Mouse (Mus musculus): ENCODE measurements at regions not wholly inside any gene's neighbourhood (a gene's known extent, or its start where the extent isn't known, plus 50 kb on each side); places are given as distances from the start of the nearest gene placed in this dataset.
A peak's percentile ranks its signal among the peaks of the same experiment; 100 is the strongest.

DNA sequence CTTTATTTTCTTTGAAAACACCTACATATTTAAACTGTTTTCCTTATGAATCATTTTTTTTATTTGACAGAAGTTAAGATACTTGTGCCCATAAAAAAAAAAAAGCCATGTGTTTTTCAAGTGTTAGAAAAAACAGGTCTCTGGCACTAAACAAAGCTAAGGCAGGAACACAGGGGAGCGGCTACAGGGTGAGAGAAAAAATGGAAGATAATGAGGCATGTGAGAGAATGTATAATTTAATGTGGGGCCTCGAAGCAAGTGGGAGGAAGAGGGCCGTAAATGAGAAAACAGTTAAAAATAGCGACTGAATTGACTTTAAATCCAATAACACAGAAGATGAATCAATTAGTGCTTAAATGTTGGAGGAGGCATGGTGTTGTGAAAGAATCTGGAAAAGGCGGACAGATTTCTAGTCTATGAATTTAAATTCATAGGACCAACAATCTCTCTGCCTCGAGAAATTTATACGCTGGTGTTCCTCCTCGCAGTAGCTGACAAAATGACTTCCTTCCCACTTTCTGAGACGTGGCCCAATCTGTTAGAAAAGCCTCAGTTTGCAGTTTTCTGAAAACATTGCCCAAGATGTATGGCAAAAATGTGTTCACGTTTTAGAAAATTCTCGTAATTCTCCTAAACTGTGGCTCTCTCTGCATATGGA lies 145.4 kb upstream of the Fst start:
- no peak overlapping the region for H3K9ac ChIP-seq (ENCODE audit: low read depth, low read length, severe bottlenecking)
- no peak overlapping the region for H3K4me2 ChIP-seq (replicated peaks; ENCODE audit: low read depth, low read length, severe bottlenecking)
- WGBS: 53% methylated on average over 11 of the region's 11 CpGs
- H3K4me1 ChIP-seq (ENCODE audit: control insufficient read depth, insufficient read depth, low read length): peaks cover 3% of the 10 kb centered on the region; the same call in 1 of the 2 replicates
- no peaks in the 10 kb centered on the region for H3K27me3 ChIP-seq (ENCODE audit: control insufficient read depth, insufficient read depth, low read length)
- TF ChIP-seq POLR2A (IDR thresholded peaks at IDR 0.05; ENCODE audit: borderline replicate concordance, extremely low read depth, insufficient read depth, insufficient read length): no peak
- H3K27ac ChIP-seq (replicated peaks; ENCODE audit: low read depth, low read length): no peak overlapping the region
- no peak for DNase-seq (ENCODE audit: low spot score)
- ATAC-seq (ENCODE audit: low FRiP score, low read depth): no peak
- no peaks in the 10 kb centered on the region for H3K9me3 ChIP-seq (ENCODE audit: control insufficient read depth, low read length)
- H3K36me3 ChIP-seq (ENCODE audit: control insufficient read depth, insufficient read depth, low read length): no peaks in the 10 kb centered on the region
- H3K4me3 ChIP-seq (replicated peaks; ENCODE audit: low read length): no peak overlapping the region

DNA sequence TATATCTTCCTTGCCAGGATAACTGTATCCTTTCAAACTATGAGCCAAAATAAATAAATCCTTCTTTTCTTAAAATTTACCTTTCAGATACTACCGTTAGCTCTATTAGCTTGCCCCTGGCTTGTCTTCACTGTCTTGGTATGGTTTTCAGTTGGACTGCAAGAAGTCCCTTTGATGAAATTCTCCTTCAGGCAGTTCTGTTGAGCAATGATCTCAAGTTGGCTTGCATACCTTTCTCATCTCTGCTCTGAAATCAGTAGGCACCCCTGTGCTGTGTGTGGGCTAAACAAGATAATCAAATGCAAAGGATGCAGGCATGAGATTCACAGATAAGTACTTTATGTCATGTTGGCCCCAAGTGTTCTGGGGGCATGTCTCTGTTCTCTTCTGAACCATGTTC lies 155.2 kb upstream of the Fst start:
- Histone ChIP-seq H3K4me1 (ENCODE audit: control insufficient read depth, insufficient read depth, low read length) (no peaks in the 10 kb centered on the region), H3K4me3 (replicated peaks; ENCODE audit: low read length) (no peak overlapping the region), H3K4me2 (replicated peaks; ENCODE audit: low read depth, low read length, severe bottlenecking) (no peak overlapping the region), H3K9me3 (ENCODE audit: control insufficient read depth, low read length) (no peaks in the 10 kb centered on the region), H3K27me3 (ENCODE audit: control insufficient read depth, insufficient read depth, low read length) (no peaks in the 10 kb centered on the region), H3K9ac (ENCODE audit: low read depth, low read length, severe bottlenecking) (no peak overlapping the region), H3K36me3 (ENCODE audit: control insufficient read depth, insufficient read depth, low read length) (no peaks in the 10 kb centered on the region), H3K27ac (replicated peaks; ENCODE audit: low read depth, low read length) (no peak overlapping the region)
- ATAC-seq (ENCODE audit: low FRiP score, low read depth) (no peak), DNase-seq (ENCODE audit: low spot score) (no peak)
- 87% methylated on average over 1 of the region's 1 CpGs for WGBS
- TF ChIP-seq POLR2A (IDR thresholded peaks at IDR 0.05; ENCODE audit: borderline replicate concordance, extremely low read depth, insufficient read depth, insufficient read length): no peak

DNA sequence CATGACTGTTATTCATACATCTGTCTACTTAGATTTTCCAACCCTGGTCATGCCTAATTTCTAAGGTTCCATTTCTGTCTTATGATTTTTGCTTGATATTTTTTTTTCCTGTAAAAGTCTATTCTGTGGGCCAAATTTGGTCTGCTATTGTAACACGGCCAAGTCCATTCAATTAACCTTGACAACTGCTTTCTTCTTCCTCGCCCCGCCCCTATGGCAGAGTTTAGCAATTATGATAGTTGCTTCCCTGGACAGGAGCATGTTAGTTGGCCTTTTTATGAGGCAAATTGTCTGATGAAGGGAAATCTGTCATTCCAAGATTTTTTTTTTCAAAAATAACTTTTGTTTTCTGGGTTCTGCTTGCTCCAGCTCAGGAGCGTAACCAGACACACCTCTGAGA lies 160.7 kb upstream of the Fst start:
- no peak for TF ChIP-seq POLR2A (IDR thresholded peaks at IDR 0.05; ENCODE audit: borderline replicate concordance, extremely low read depth, insufficient read depth, insufficient read length)

DNA sequence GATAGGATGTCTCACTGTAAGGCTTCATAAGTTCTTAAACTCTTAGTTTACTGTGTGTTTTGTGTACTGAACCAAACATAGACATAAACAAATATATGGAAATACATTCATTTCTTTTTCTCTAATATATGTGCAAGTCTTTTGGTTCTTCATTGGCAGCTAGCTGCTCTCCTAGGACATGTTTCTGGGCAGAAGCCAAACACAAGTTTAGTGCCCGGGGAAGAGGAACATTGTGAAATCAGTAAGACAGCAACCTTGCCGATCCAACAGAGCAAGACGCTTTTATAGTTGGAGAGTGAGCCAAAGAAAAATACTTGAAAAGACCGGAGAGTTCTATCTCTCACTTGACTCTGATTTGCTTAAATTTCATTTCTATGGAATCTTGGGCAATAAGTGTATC lies 178.0 kb upstream of the Fst start:
- Histone ChIP-seq H3K27me3 (ENCODE audit: control insufficient read depth, insufficient read depth, low read length) (no peaks in the 10 kb centered on the region), H3K9ac (ENCODE audit: low read depth, low read length, severe bottlenecking) (no peak overlapping the region), H3K36me3 (ENCODE audit: control insufficient read depth, insufficient read depth, low read length) (no peaks in the 10 kb centered on the region), H3K4me3 (replicated peaks; ENCODE audit: low read length) (no peak overlapping the region), H3K9me3 (ENCODE audit: control insufficient read depth, low read length) (no peaks in the 10 kb centered on the region), H3K27ac (replicated peaks; ENCODE audit: low read depth, low read length) (no peak overlapping the region), H3K4me2 (replicated peaks; ENCODE audit: low read depth, low read length, severe bottlenecking) (no peak overlapping the region), H3K4me1 (ENCODE audit: control insufficient read depth, insufficient read depth, low read length) (no peaks in the 10 kb centered on the region)
- WGBS: 84% methylated on average over 4 of the region's 4 CpGs
- no peak for TF ChIP-seq POLR2A (IDR thresholded peaks at IDR 0.05; ENCODE audit: borderline replicate concordance, extremely low read depth, insufficient read depth, insufficient read length)
- no peak for ATAC-seq (ENCODE audit: low FRiP score, low read depth)
- DNase-seq (ENCODE audit: low spot score): no peak

More for the DNA sequence above, 160.7 kb upstream of the Fst start:
- 94% methylated on average over 4 of the region's 4 CpGs for WGBS
- Histone ChIP-seq H3K4me2 (replicated peaks; ENCODE audit: low read depth, low read length, severe bottlenecking) (no peak overlapping the region), H3K4me3 (replicated peaks; ENCODE audit: low read length) (no peak overlapping the region), H3K9me3 (ENCODE audit: control insufficient read depth, low read length) (no peaks in the 10 kb centered on the region), H3K36me3 (ENCODE audit: control insufficient read depth, insufficient read depth, low read length) (no peaks in the 10 kb centered on the region), H3K27ac (replicated peaks; ENCODE audit: low read depth, low read length) (no peak overlapping the region), H3K9ac (ENCODE audit: low read depth, low read length, severe bottlenecking) (no peak overlapping the region), H3K27me3 (ENCODE audit: control insufficient read depth, insufficient read depth, low read length) (no peaks in the 10 kb centered on the region), H3K4me1 (ENCODE audit: control insufficient read depth, insufficient read depth, low read length) (no peaks in the 10 kb centered on the region)
- ATAC-seq (ENCODE audit: low FRiP score, low read depth) (no peak), DNase-seq (ENCODE audit: low spot score) (no peak)

DNA sequence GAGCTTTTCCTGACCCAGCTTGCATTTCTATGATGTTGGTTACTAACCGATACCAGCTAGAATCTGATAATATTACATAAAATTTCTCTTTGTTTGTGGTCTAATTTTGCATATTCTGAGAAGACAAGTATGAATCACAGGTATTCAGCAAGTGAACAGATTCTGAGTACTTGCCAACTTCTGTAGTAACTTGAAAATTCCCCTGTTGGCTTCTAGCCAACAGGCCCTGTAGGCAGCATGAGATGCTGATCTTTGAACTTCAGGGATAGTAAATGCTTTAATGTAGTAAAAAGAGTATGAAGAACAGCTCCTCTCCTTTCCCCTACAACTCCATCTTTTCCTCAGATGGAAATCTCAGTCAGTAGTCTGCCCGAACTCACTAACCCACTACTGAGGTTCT lies 178.5 kb upstream of the Mocs2 start:
- Histone ChIP-seq H3K4me1 (ENCODE audit: control insufficient read depth, insufficient read depth, low read length) (peaks cover 6% of the 10 kb centered on the region; the same call in 1 of the 2 replicates), H3K27me3 (ENCODE audit: control insufficient read depth, insufficient read depth, low read length) (no peaks in the 10 kb centered on the region), H3K9ac (ENCODE audit: low read depth, low read length, severe bottlenecking) (no peak overlapping the region), H3K36me3 (ENCODE audit: control insufficient read depth, insufficient read depth, low read length) (no peaks in the 10 kb centered on the region), H3K4me2 (replicated peaks; ENCODE audit: low read depth, low read length, severe bottlenecking) (no peak overlapping the region), H3K4me3 (replicated peaks; ENCODE audit: low read length) (no peak overlapping the region), H3K9me3 (ENCODE audit: control insufficient read depth, low read length) (no peaks in the 10 kb centered on the region), H3K27ac (replicated peaks; ENCODE audit: low read depth, low read length) (no peak overlapping the region)
- WGBS: 90% methylated on average over 2 of the region's 2 CpGs
- DNase-seq (ENCODE audit: low spot score) (peak; percentile 27), ATAC-seq (ENCODE audit: low FRiP score, low read depth) (no peak)
- TF ChIP-seq POLR2A (IDR thresholded peaks at IDR 0.05; ENCODE audit: borderline replicate concordance, extremely low read depth, insufficient read depth, insufficient read length): no peak
